29 mouse cellular contexts compared by ENCODE assay signal in the genomic region with DNA sequence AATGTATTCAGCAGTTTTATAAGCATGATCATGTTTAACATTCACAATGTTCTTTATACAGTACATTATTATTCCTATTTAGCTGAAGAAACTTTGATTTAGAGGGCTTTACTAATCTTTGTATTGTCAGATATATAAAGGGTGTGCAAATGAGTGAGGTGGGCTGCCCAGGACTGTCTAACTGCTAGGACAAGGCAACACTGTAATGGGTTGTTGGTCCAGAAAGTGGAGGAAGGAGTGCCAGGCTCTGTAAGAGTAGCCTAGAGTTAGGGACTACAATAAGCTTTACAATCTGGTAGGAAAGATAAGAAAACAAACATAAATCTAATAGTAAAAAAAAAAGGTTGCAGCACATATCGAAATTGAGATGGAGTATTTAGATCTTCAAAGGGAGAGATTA. TPM values are rescaled to one million over a fixed set of nuclear protein-coding genes. Genes with fewer than 3 reads are reported as not detected.
A peak's percentile ranks its signal among the peaks of the same experiment; 100 is the strongest.
DNase-seq lines count a peak whose midpoint lies in the region; ATAC-seq and TF ChIP-seq lines count a peak whose summit lies in the region.
"Had no signal": no experiment of that assay in that cellular context is flagged by ENCODE, and none has a peak within 500 bp of the region (broad histone marks: within the 10 kb centered on the region; RNA-seq: fewer than 3 reads in every experiment).

No protein-coding gene starts in this region.

- 0 out of 2 replicates have a peak overlapping the region, but pooled peaks have one; percentile 57 for H3K27ac ChIP-seq in midbrain, embryonic 10.5 days (replicated peaks)
- H3K27ac ChIP-seq in midbrain, postnatal 0 days (ENCODE audit: low read depth, low read length) = no peak overlapping the region
- no peak overlapping the region for H3K27ac ChIP-seq in midbrain, embryonic 13.5 days
- no peak overlapping the region for H3K27ac ChIP-seq in midbrain, embryonic 15.5 days
- no peak overlapping the region for H3K27ac ChIP-seq in hindbrain, embryonic 16.5 days (ENCODE audit: low read depth, low read length)
- H3K27ac ChIP-seq in heart, embryonic 11.5 days (ENCODE audit: low read depth, low read length) = no peak overlapping the region
- H3K27ac ChIP-seq in forebrain, embryonic 15.5 days (replicated peaks) = no peak overlapping the region
- H3K27ac ChIP-seq: embryonic facial prominence, embryonic 13.5 days; embryonic facial prominence, embryonic 15.5 days; forebrain, embryonic 10.5 days; forebrain, embryonic 12.5 days had no signal

- no peak overlapping the region for H3K9ac ChIP-seq in midbrain, postnatal 0 days (replicated peaks; ENCODE audit: low read length, poor library complexity, severe bottlenecking)
- no peak overlapping the region for H3K9ac ChIP-seq in midbrain, embryonic 13.5 days (replicated peaks)
- no peak overlapping the region for H3K9ac ChIP-seq in midbrain, embryonic 15.5 days
- no peak overlapping the region for H3K9ac ChIP-seq in hindbrain, embryonic 16.5 days (ENCODE audit: low read depth, low read length)
- H3K9ac ChIP-seq in heart, embryonic 11.5 days (ENCODE audit: low read depth, low read length) = no peak overlapping the region
- H3K9ac ChIP-seq in forebrain, embryonic 15.5 days (replicated peaks) = no peak overlapping the region
- H3K9ac ChIP-seq: embryonic facial prominence, embryonic 13.5 days; embryonic facial prominence, embryonic 15.5 days; forebrain, embryonic 12.5 days had no signal

- no peaks in the 10 kb centered on the region for H3K36me3 ChIP-seq in midbrain, embryonic 10.5 days
- H3K36me3 ChIP-seq in midbrain, postnatal 0 days (ENCODE audit: insufficient read depth, low read length) = no peaks in the 10 kb centered on the region
- H3K36me3 ChIP-seq in midbrain, embryonic 13.5 days = no peaks in the 10 kb centered on the region
- H3K36me3 ChIP-seq in midbrain, embryonic 15.5 days (replicated peaks) = no peaks in the 10 kb centered on the region
- no peaks in the 10 kb centered on the region for H3K36me3 ChIP-seq in hindbrain, embryonic 16.5 days (ENCODE audit: control insufficient read depth, insufficient read depth, low read length)
- no peaks in the 10 kb centered on the region for H3K36me3 ChIP-seq in heart, embryonic 11.5 days (ENCODE audit: control insufficient read depth, insufficient read depth, low read length)
- no peaks in the 10 kb centered on the region for H3K36me3 ChIP-seq in forebrain, embryonic 15.5 days
- H3K36me3 ChIP-seq: embryonic facial prominence, embryonic 13.5 days; embryonic facial prominence, embryonic 15.5 days; forebrain, embryonic 10.5 days; forebrain, embryonic 12.5 days; G1E had no signal

- ATAC-seq in midbrain, postnatal 0 days (ENCODE audit: low FRiP score) = no peak
- peak; percentile 87 for ATAC-seq in midbrain, embryonic 13.5 days
- ATAC-seq in midbrain, embryonic 15.5 days (replicated peaks) = peak; percentile 74; the same call in 1 of the 2 replicates
- no peak for ATAC-seq in hindbrain, embryonic 16.5 days
- no peak for ATAC-seq in heart, embryonic 11.5 days (replicated peaks; ENCODE audit: insufficient number of reproducible peaks, low FRiP score, low TSS enrichment)
- no peak for ATAC-seq in forebrain, embryonic 15.5 days (replicated peaks)
- ATAC-seq: activated CD4-positive, CD25-positive, alpha-beta regulatory T cell, adult 4 months; CD4-positive, CD25-positive, alpha-beta regulatory T cell, adult 4 months; forebrain, embryonic 14.5 days; Patski had no signal

- TF ChIP-seq CTCF in midbrain, postnatal 0 days (IDR thresholded peaks at IDR 0.05) = no peak

- no peak overlapping the region for H3K4me3 ChIP-seq in midbrain, embryonic 10.5 days
- no peak overlapping the region for H3K4me3 ChIP-seq in midbrain, postnatal 0 days (ENCODE audit: low read depth, low read length)
- no peak overlapping the region for H3K4me3 ChIP-seq in midbrain, embryonic 13.5 days (replicated peaks)
- no peak overlapping the region for H3K4me3 ChIP-seq in midbrain, embryonic 15.5 days
- no peak overlapping the region for H3K4me3 ChIP-seq in hindbrain, embryonic 16.5 days (ENCODE audit: low read length)
- no peak overlapping the region for H3K4me3 ChIP-seq in heart, embryonic 11.5 days (ENCODE audit: low read depth, low read length)
- H3K4me3 ChIP-seq in forebrain, embryonic 15.5 days = no peak overlapping the region
- H3K4me3 ChIP-seq: embryonic facial prominence, embryonic 13.5 days; embryonic facial prominence, embryonic 15.5 days; erythroblast, embryonic 14.5 days; forebrain, embryonic 10.5 days; forebrain, embryonic 12.5 days had no signal

- no peak for DNase-seq in midbrain, embryonic 10.5 days (ENCODE audit: low spot score)
- DNase-seq in midbrain, postnatal 0 days (ENCODE audit: low spot score) = no peak
- DNase-seq: adrenal gland, adult 8-10 months; adrenal gland, postnatal 14 days; B cell, adult 2 months; cerebellum, adult 11 months; cerebellum, adult 18-20 months; cerebellum, adult 8-10 months; cerebellum, adult 9-11 months; cerebellum, postnatal 14 days; cerebellum, postnatal 36 days; embryo, embryonic 11 days had no signal

- H3K27me3 ChIP-seq in midbrain, embryonic 10.5 days (ENCODE audit: low read depth, poor library complexity, severe bottlenecking) = no peaks in the 10 kb centered on the region
- no peaks in the 10 kb centered on the region for H3K27me3 ChIP-seq in midbrain, postnatal 0 days (ENCODE audit: insufficient read depth, low read length)
- H3K27me3 ChIP-seq in midbrain, embryonic 13.5 days = no peaks in the 10 kb centered on the region
- no peaks in the 10 kb centered on the region for H3K27me3 ChIP-seq in midbrain, embryonic 15.5 days (replicated peaks)
- no peaks in the 10 kb centered on the region for H3K27me3 ChIP-seq in hindbrain, embryonic 16.5 days (replicated peaks; ENCODE audit: control insufficient read depth, insufficient read depth, low read length)
- no peaks in the 10 kb centered on the region for H3K27me3 ChIP-seq in heart, embryonic 11.5 days (ENCODE audit: control insufficient read depth, insufficient read depth, low read length)
- H3K27me3 ChIP-seq in forebrain, embryonic 15.5 days = no peaks in the 10 kb centered on the region; the same call in 1 of the 2 replicates
- H3K27me3 ChIP-seq: CH12.LX; embryonic facial prominence, embryonic 13.5 days; embryonic facial prominence, embryonic 15.5 days; forebrain, embryonic 12.5 days had no signal

- H3K4me1 ChIP-seq in midbrain, embryonic 10.5 days = peaks cover 25% of the 10 kb centered on the region
- no peaks in the 10 kb centered on the region for H3K4me1 ChIP-seq in midbrain, postnatal 0 days (ENCODE audit: insufficient read depth, low read length)
- H3K4me1 ChIP-seq in midbrain, embryonic 13.5 days (replicated peaks) = peaks cover 19% of the 10 kb centered on the region
- H3K4me1 ChIP-seq in midbrain, embryonic 15.5 days = peaks cover 6% of the 10 kb centered on the region; the same call in 1 of the 2 replicates
- no peaks in the 10 kb centered on the region for H3K4me1 ChIP-seq in hindbrain, embryonic 16.5 days (ENCODE audit: control insufficient read depth, insufficient read depth, low read depth, low read length)
- H3K4me1 ChIP-seq in heart, embryonic 11.5 days (ENCODE audit: control insufficient read depth, insufficient read depth, low read length) = no peaks in the 10 kb centered on the region
- H3K4me1 ChIP-seq in forebrain, embryonic 15.5 days = no peaks in the 10 kb centered on the region
- H3K4me1 ChIP-seq: embryonic facial prominence, embryonic 13.5 days; embryonic facial prominence, embryonic 15.5 days had no signal

- H3K9me3 ChIP-seq in midbrain, embryonic 10.5 days (replicated peaks) = no peaks in the 10 kb centered on the region
- H3K9me3 ChIP-seq in midbrain, postnatal 0 days (ENCODE audit: low read length) = no peaks in the 10 kb centered on the region
- H3K9me3 ChIP-seq in midbrain, embryonic 13.5 days = no peaks in the 10 kb centered on the region
- no peaks in the 10 kb centered on the region for H3K9me3 ChIP-seq in midbrain, embryonic 15.5 days
- H3K9me3 ChIP-seq in hindbrain, embryonic 16.5 days (ENCODE audit: control insufficient read depth, low read length) = no peaks in the 10 kb centered on the region
- H3K9me3 ChIP-seq in heart, embryonic 11.5 days (replicated peaks; ENCODE audit: control insufficient read depth, low read length) = no peaks in the 10 kb centered on the region
- no peaks in the 10 kb centered on the region for H3K9me3 ChIP-seq in forebrain, embryonic 15.5 days
- H3K9me3 ChIP-seq: embryonic facial prominence, embryonic 13.5 days; embryonic facial prominence, embryonic 15.5 days; forebrain, embryonic 10.5 days; forebrain, embryonic 12.5 days; G1E had no signal

- WGBS in midbrain, embryonic 10.5 days = 29% methylated on average over 1 of the region's 1 CpGs
- 10% methylated on average over 1 of the region's 1 CpGs for WGBS in midbrain, postnatal 0 days
- 12% methylated on average over 1 of the region's 1 CpGs for WGBS in midbrain, embryonic 13.5 days
- 11% methylated on average over 1 of the region's 1 CpGs for WGBS in midbrain, embryonic 15.5 days
- 26% methylated on average over 1 of the region's 1 CpGs for WGBS in hindbrain, embryonic 16.5 days
- WGBS in heart, embryonic 11.5 days (ENCODE audit: insufficient replicate concordance) = 34% methylated on average over 1 of the region's 1 CpGs
- WGBS in forebrain, embryonic 15.5 days = 24% methylated on average over 1 of the region's 1 CpGs

- no peak overlapping the region for H3K4me2 ChIP-seq in midbrain, postnatal 0 days (ENCODE audit: low read depth, low read length, poor library complexity, severe bottlenecking)
- H3K4me2 ChIP-seq in midbrain, embryonic 13.5 days (replicated peaks) = no peak overlapping the region
- no peak overlapping the region for H3K4me2 ChIP-seq in midbrain, embryonic 15.5 days
- no peak overlapping the region for H3K4me2 ChIP-seq in hindbrain, embryonic 16.5 days (ENCODE audit: low read length)
- H3K4me2 ChIP-seq in heart, embryonic 11.5 days = no peak overlapping the region
- no peak overlapping the region for H3K4me2 ChIP-seq in forebrain, embryonic 15.5 days (replicated peaks)
- H3K4me2 ChIP-seq: embryonic facial prominence, embryonic 13.5 days; embryonic facial prominence, embryonic 15.5 days; forebrain, embryonic 12.5 days had no signal

RNA-seq across cellular contexts. Expression of gene Grm3, which starts 34.8 kb away (rescaled TPM):
- 1.7 and 4.0 TPM in 2 replicates for polyA plus RNA-seq in midbrain, embryonic 10.5 days (2016; fragmentation: Nextera tagmentation; extraction: Ambion mirVana)
- total RNA-seq in midbrain, postnatal 0 days (2014; rRNA removed) = 210 and 226 TPM in 2 replicates
- 88.4 and 91.8 TPM in 2 replicates for polyA plus RNA-seq in midbrain, postnatal 0 days (2015; fragmentation: Nextera tagmentation; extraction: Ambion mirVana)
- 17.8 and 20.7 TPM in 2 replicates for polyA plus RNA-seq in midbrain, embryonic 13.5 days (2015; fragmentation: Nextera tagmentation; extraction: Ambion mirVana)
- polyA plus RNA-seq in midbrain, embryonic 15.5 days (2015; fragmentation: Nextera tagmentation; extraction: Ambion mirVana) = 55.6 and 56.2 TPM in 2 replicates
- 82.0 and 97.5 TPM in 2 replicates for polyA plus RNA-seq in hindbrain, embryonic 16.5 days (2015; fragmentation: Nextera tagmentation; extraction: Ambion mirVana)
- polyA plus RNA-seq in heart, embryonic 11.5 days (2014; fragmentation: Nextera tagmentation; extraction: Ambion mirVana) = 0.04 and 0.08 TPM in 2 replicates
- polyA plus RNA-seq in forebrain, embryonic 15.5 days (2015; fragmentation: Nextera tagmentation; extraction: Ambion mirVana) = 15.4 and 19.2 TPM in 2 replicates
- total RNA-seq: CH12.LX; common myeloid progenitor, adult 5-6 weeks had no signal
- polyA plus RNA-seq: activated CD4-positive, CD25-positive, alpha-beta regulatory T cell, adult 4 months; CD4-positive, CD25-positive, alpha-beta regulatory T cell, adult 4 months; erythroblast, embryonic 14.5 days; G1E had no signal

Comparison
In these comparisons a context has a peak if more than half of its experiments do, and no peak if none do; other contexts are left out.
1. ATAC-seq: peak in midbrain, embryonic 13.5 days (single experiment) and midbrain, embryonic 15.5 days (single experiment); none in midbrain, postnatal 0 days (single experiment), hindbrain, embryonic 16.5 days (single experiment), heart, embryonic 11.5 days (single experiment) and forebrain, embryonic 15.5 days (single experiment).